Mouse (Mus musculus): Measurements from ENCODE around the gene Plppr3. TPM values are rescaled to one million over a fixed set of nuclear protein-coding genes. Genes with fewer than 3 reads are reported as not detected.

Gene Plppr3
- total and polyA plus RNA-seq, 2 experiments from 2014 or later, result 350 to 539 TPM

GRCm38 (mm10) chr10:79838151-79838550 lies 36.3 kb downstream of the Plppr3 start:
- Histone ChIP-seq H3K4me1 (ENCODE audit: insufficient read depth, low read length) (no peaks in the 10 kb centered on the region), H3K4me2 (ENCODE audit: low read depth, low read length, poor library complexity, severe bottlenecking) (no peak overlapping the region), H3K36me3 (ENCODE audit: insufficient read depth, low read length) (no peaks in the 10 kb centered on the region), H3K9ac (replicated peaks; ENCODE audit: low read length, poor library complexity, severe bottlenecking) (no peak overlapping the region), H3K27ac (ENCODE audit: low read depth, low read length) (no peak overlapping the region), H3K9me3 (ENCODE audit: low read length) (no peaks in the 10 kb centered on the region), H3K27me3 (ENCODE audit: insufficient read depth, low read length) (no peaks in the 10 kb centered on the region), H3K4me3 (ENCODE audit: low read depth, low read length) (no peak overlapping the region)
- ATAC-seq (ENCODE audit: low FRiP score) (no peak), DNase-seq (ENCODE audit: low spot score) (no peak)
- WGBS, result 81% methylated on average over 2 of the region's 2 CpGs
- TF ChIP-seq CTCF (IDR thresholded peaks at IDR 0.05), result no peak

GRCm38 (mm10) chr10:79836918-79837317 lies 37.5 kb downstream of the Plppr3 start:
- Histone ChIP-seq H3K27ac (ENCODE audit: low read depth, low read length) (no peak overlapping the region), H3K9me3 (ENCODE audit: low read length) (no peaks in the 10 kb centered on the region), H3K4me1 (ENCODE audit: insufficient read depth, low read length) (no peaks in the 10 kb centered on the region), H3K4me2 (ENCODE audit: low read depth, low read length, poor library complexity, severe bottlenecking) (no peak overlapping the region), H3K4me3 (ENCODE audit: low read depth, low read length) (no peak overlapping the region), H3K36me3 (ENCODE audit: insufficient read depth, low read length) (no peaks in the 10 kb centered on the region), H3K9ac (replicated peaks; ENCODE audit: low read length, poor library complexity, severe bottlenecking) (no peak overlapping the region), H3K27me3 (ENCODE audit: insufficient read depth, low read length) (no peaks in the 10 kb centered on the region)
- TF ChIP-seq CTCF (IDR thresholded peaks at IDR 0.05), result peak; percentile 45
- WGBS, result 98% methylated on average over 3 of the region's 3 CpGs
- DNase-seq (ENCODE audit: low spot score) (no peak), ATAC-seq (ENCODE audit: low FRiP score) (no peak)

GRCm38 (mm10) chr10:79834769-79835398 lies 39.5 kb downstream of the Plppr3 start:
- Histone ChIP-seq H3K4me1 (ENCODE audit: insufficient read depth, low read length) (no peaks in the 10 kb centered on the region), H3K27me3 (ENCODE audit: insufficient read depth, low read length) (no peaks in the 10 kb centered on the region), H3K4me2 (ENCODE audit: low read depth, low read length, poor library complexity, severe bottlenecking) (no peak overlapping the region), H3K36me3 (ENCODE audit: insufficient read depth, low read length) (no peaks in the 10 kb centered on the region), H3K9ac (replicated peaks; ENCODE audit: low read length, poor library complexity, severe bottlenecking) (no peak overlapping the region), H3K4me3 (ENCODE audit: low read depth, low read length) (no peak overlapping the region), H3K9me3 (ENCODE audit: low read length) (no peaks in the 10 kb centered on the region), H3K27ac (ENCODE audit: low read depth, low read length) (no peak overlapping the region)
- TF ChIP-seq CTCF (IDR thresholded peaks at IDR 0.05), result peak; percentile 95
- peak; percentile 79 for DNase-seq (ENCODE audit: low spot score)
- ATAC-seq (ENCODE audit: low FRiP score), result peak; percentile 38; the same call in 1 of the 2 replicates
- 23% methylated on average over 9 of the region's 9 CpGs for WGBS

GRCm38 (mm10) chr10:79832786-79833181 lies 41.6 kb downstream of the Plppr3 start:
- Histone ChIP-seq H3K9ac (replicated peaks; ENCODE audit: low read length, poor library complexity, severe bottlenecking) (no peak overlapping the region), H3K4me3 (ENCODE audit: low read depth, low read length) (no peak overlapping the region), H3K4me2 (ENCODE audit: low read depth, low read length, poor library complexity, severe bottlenecking) (no peak overlapping the region), H3K27ac (ENCODE audit: low read depth, low read length) (no peak overlapping the region), H3K4me1 (ENCODE audit: insufficient read depth, low read length) (no peaks in the 10 kb centered on the region), H3K36me3 (ENCODE audit: insufficient read depth, low read length) (no peaks in the 10 kb centered on the region), H3K9me3 (ENCODE audit: low read length) (no peaks in the 10 kb centered on the region), H3K27me3 (ENCODE audit: insufficient read depth, low read length) (no peaks in the 10 kb centered on the region)
- no peak for DNase-seq (ENCODE audit: low spot score)
- TF ChIP-seq CTCF (IDR thresholded peaks at IDR 0.05), result no peak
- no peak for ATAC-seq (ENCODE audit: low FRiP score)
- WGBS, result 73% methylated on average over 9 of the region's 9 CpGs

- Histone ChIP-seq H3K9ac (replicated peaks; ENCODE audit: low read length, poor library complexity, severe bottlenecking) (no peak overlapping the region), H3K36me3 (ENCODE audit: insufficient read depth, low read length) (no peaks in the 10 kb centered on the region), H3K27ac (ENCODE audit: low read depth, low read length) (no peak overlapping the region), H3K9me3 (ENCODE audit: low read length) (no peaks in the 10 kb centered on the region), H3K27me3 (ENCODE audit: insufficient read depth, low read length) (no peaks in the 10 kb centered on the region), H3K4me1 (ENCODE audit: insufficient read depth, low read length) (no peaks in the 10 kb centered on the region), H3K4me3 (ENCODE audit: low read depth, low read length) (no peak overlapping the region), H3K4me2 (ENCODE audit: low read depth, low read length, poor library complexity, severe bottlenecking) (no peak overlapping the region)
- DNase-seq (ENCODE audit: low spot score), result no peak
- no peak for TF ChIP-seq CTCF (IDR thresholded peaks at IDR 0.05)
- WGBS, result 75% methylated on average over 7 of the region's 7 CpGs
- no peak for ATAC-seq (ENCODE audit: low FRiP score)
These were observed 42.2 kb downstream of the Plppr3 start for GRCm38 (mm10) chr10:79832026-79832785.

GRCm38 (mm10) chr10:79831583-79831982 lies 42.9 kb downstream of the Plppr3 start:
- no peaks in the 10 kb centered on the region for H3K4me1 ChIP-seq (ENCODE audit: insufficient read depth, low read length)
- no peaks in the 10 kb centered on the region for H3K27me3 ChIP-seq (ENCODE audit: insufficient read depth, low read length)
- H3K36me3 ChIP-seq (ENCODE audit: insufficient read depth, low read length), result no peaks in the 10 kb centered on the region
- H3K4me2 ChIP-seq (ENCODE audit: low read depth, low read length, poor library complexity, severe bottlenecking), result no peak overlapping the region
- no peak overlapping the region for H3K4me3 ChIP-seq (ENCODE audit: low read depth, low read length)
- no peak overlapping the region for H3K27ac ChIP-seq (ENCODE audit: low read depth, low read length)
- no peak for ATAC-seq (ENCODE audit: low FRiP score)
- H3K9ac ChIP-seq (replicated peaks; ENCODE audit: low read length, poor library complexity, severe bottlenecking), result no peak overlapping the region
- no peak for DNase-seq (ENCODE audit: low spot score)
- no peak for TF ChIP-seq CTCF (IDR thresholded peaks at IDR 0.05)
- no peaks in the 10 kb centered on the region for H3K9me3 ChIP-seq (ENCODE audit: low read length)
- 82% methylated on average over 3 of the region's 3 CpGs for WGBS

Data from midbrain, postnatal 0 days (tissue).